Mouse (Mus musculus) ES-Bruce4 (cell line): ENCODE data around the gene Sntg2. TPM values are rescaled to one million over a fixed set of nuclear protein-coding genes. Genes with fewer than 3 reads are reported as not detected.

Experiments used
- H3K27ac ChIP-seq: 2 replicates; pipeline ENCODE4 v1.5.1; 2012; ENCODE audit warnings: low read length, inconsistent platforms; ENCODE audit not compliant: insufficient read depth
- H3K27me3 ChIP-seq: 2 replicates; pipeline ENCODE4 v1.6.1; 2012; ENCODE audit warnings: mild to moderate bottlenecking, low read length, inconsistent platforms; ENCODE audit not compliant: control insufficient read depth, poor library complexity, insufficient read depth, severe bottlenecking
- H3K36me3 ChIP-seq: 2 replicates; pipeline ENCODE4 v1.6.1; 2012; ENCODE audit warnings: inconsistent platforms, mild to moderate bottlenecking, low read length, moderate library complexity; ENCODE audit not compliant: control insufficient read depth, poor library complexity, insufficient read depth, severe bottlenecking
- H3K4me1 ChIP-seq: one replicate; pipeline ENCODE4 v1.8.1; 2011; ENCODE audit warnings: low read length; ENCODE audit not compliant: control insufficient read depth, insufficient read depth
- H3K4me3 ChIP-seq: 2 replicates; pipeline ENCODE4 v1.5.1; 2011; ENCODE audit warnings: low read depth, mild to moderate bottlenecking, low read length
- H3K9ac ChIP-seq: 2 replicates; pipeline ENCODE4 v1.6.1; 2012; ENCODE audit warnings: low read depth, mild to moderate bottlenecking, inconsistent platforms; ENCODE audit not compliant: poor library complexity, severe bottlenecking
- H3K9me3 ChIP-seq: replicated peaks from 2 replicates; pipeline ENCODE4 v1.6.1; 2012; ENCODE audit warnings: mild to moderate bottlenecking, low read length, inconsistent platforms; ENCODE audit not compliant: control insufficient read depth, poor library complexity, insufficient read depth, severe bottlenecking
- CTCF ChIP-seq: IDR thresholded peaks from one replicate; pipeline ENCODE4 v1.8.1; 2011; ENCODE audit warnings: low read depth, low read length
- EP300 ChIP-seq: IDR thresholded peaks from 2 replicates; pipeline ENCODE4 v1.6.1; 2011; ENCODE audit warnings: low read depth, low read length; ENCODE audit not compliant: insufficient read depth
- POLR2A ChIP-seq: IDR thresholded peaks from one replicate; pipeline ENCODE4 v1.8.1; 2011; ENCODE audit warnings: low read length; ENCODE audit not compliant: insufficient read depth
- polyA plus RNA-seq: library from polyadenylated mRNA; stranded (reverse); fragments of >200 nt; gene quantifications from 2 replicates; pipeline ENCODE4 v1.2.4, GENCODE M21; 2011; ENCODE audit warnings: low read depth; ENCODE audit not compliant: missing spikeins, insufficient read depth, insufficient read length

Gene Sntg2
- polyA plus RNA-seq, 1 experiment, result 1.2 TPM

DNA sequence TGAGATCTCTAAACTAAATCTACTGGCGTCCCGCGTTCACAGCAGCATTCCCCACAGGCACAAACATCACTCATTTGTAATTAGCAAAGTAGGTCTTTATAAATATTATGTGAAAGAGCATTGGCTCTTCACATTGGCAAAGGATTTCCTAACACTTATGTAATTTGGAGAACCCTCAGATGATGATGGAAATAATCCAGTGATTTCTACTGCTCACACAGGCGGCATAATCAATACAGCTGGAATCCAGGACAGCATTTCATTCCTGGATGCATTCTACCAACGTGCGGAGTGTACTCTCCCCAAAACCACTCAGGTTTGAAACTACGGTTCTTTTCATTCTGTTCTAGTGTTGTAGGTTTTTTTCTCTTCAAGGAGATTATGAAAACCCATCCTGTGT lies 172.6 kb downstream of the Sntg2 start:
- Histone ChIP-seq H3K9me3 (no peaks in the 10 kb centered on the region), H3K27ac (no peak overlapping the region), H3K4me3 (no peak overlapping the region), H3K36me3 (no peaks in the 10 kb centered on the region), H3K4me1 (no peaks in the 10 kb centered on the region), H3K27me3 (no peaks in the 10 kb centered on the region), H3K9ac (no peak overlapping the region)
- TF ChIP-seq CTCF, result no peak
- no peak for TF ChIP-seq POLR2A
- no peak for TF ChIP-seq EP300

DNA sequence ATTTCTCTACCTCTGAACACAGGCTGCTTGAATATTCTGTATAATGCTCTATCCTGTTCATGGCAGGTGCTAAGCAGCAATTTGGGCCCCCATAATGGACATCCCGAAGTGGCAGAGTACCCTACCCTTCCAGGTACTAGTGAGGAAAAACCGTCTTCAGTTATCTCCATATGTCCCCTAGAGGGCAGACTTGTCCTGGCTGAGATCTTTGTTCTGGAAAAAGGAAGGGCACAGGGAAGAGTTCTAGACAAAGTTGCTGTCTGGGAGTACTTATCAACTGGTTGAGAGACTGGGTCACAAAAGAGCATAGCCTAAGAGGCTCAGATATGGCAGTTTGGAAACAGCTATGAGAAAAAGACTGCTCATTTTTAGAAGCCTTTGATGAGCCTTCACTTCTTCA lies 173.4 kb downstream of the Sntg2 start:
- H3K27me3 ChIP-seq, result no peaks in the 10 kb centered on the region
- no peak for TF ChIP-seq POLR2A
- TF ChIP-seq EP300, result no peak
- no peak for TF ChIP-seq CTCF
- no peaks in the 10 kb centered on the region for H3K9me3 ChIP-seq
- H3K27ac ChIP-seq, result no peak overlapping the region
- no peaks in the 10 kb centered on the region for H3K4me1 ChIP-seq
- no peaks in the 10 kb centered on the region for H3K36me3 ChIP-seq
- no peak overlapping the region for H3K9ac ChIP-seq
- H3K4me3 ChIP-seq, result no peak overlapping the region

DNA sequence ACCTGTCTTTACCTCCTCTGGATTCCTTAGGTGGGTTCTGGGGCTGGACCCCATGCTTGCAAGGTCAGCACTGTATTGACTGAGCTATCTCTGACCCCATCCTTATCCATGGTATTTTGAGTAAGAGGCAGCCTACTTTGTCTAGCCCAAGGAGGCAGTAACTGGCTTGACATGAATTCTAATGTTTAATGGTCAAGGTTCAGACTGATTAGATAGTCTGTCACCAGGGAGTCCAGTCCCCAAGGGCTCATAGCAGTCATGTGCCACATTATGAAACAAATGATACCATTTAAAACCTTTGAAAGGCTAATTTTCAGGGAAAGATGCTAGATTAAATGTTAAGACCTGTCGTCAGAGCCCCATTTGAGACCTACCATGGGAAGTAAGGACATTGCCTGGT lies 174.9 kb downstream of the Sntg2 start:
- Histone ChIP-seq H3K36me3 (no peaks in the 10 kb centered on the region), H3K4me3 (no peak overlapping the region), H3K4me1 (no peaks in the 10 kb centered on the region), H3K9ac (no peak overlapping the region), H3K9me3 (no peaks in the 10 kb centered on the region), H3K27me3 (no peaks in the 10 kb centered on the region), H3K27ac (no peak overlapping the region)
- TF ChIP-seq CTCF, result no peak
- TF ChIP-seq POLR2A, result no peak
- TF ChIP-seq EP300, result no peak

DNA sequence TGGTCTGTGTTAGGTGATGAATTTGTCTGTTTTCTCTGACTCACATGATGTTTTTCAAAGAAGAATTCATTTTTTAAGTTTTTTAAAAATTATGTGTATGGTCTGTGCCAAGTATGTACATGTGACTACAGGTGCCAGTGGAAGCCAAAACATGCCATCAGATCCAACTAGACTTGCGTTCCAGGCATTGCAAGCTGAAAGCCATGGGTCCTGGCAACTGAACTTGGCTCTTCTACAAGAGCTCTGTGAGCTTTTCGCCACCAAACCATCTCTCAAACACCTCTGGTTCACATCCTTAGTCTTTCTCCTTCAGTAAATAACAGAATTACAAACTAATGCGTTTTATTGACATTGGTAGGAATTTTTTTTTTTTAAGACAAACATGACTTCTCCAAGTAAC lies 191.5 kb downstream of the Sntg2 start:
- no peak overlapping the region for H3K4me3 ChIP-seq
- no peak overlapping the region for H3K9ac ChIP-seq
- H3K9me3 ChIP-seq, result no peaks in the 10 kb centered on the region
- no peak overlapping the region for H3K27ac ChIP-seq
- no peak for TF ChIP-seq POLR2A
- no peak for TF ChIP-seq CTCF
- no peak for TF ChIP-seq EP300
- H3K27me3 ChIP-seq, result no peaks in the 10 kb centered on the region; the same call in none of the 2 replicates
- H3K4me1 ChIP-seq, result no peaks in the 10 kb centered on the region
- no peaks in the 10 kb centered on the region for H3K36me3 ChIP-seq

DNA sequence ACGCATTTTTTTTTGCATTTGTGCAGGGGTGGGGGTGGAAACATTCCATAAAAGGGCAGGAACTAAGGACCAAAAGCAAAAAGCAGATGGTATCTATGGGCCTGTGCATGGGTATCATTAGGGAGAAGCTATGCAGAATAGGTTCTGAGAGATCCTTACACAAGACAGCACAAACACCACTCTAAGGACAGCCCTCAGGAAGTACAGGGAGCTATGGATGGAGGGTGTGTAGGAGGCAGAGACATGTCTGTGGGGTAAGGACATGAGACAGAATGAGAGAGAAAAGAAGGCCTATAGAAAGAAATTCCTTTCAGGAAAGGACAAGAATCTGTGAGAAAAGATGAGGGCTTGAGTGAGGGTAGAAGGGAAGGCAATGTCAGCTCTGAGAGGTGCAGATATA lies 193.6 kb downstream of the Sntg2 start:
- Histone ChIP-seq H3K36me3 (no peaks in the 10 kb centered on the region), H3K9ac (no peak overlapping the region), H3K4me3 (no peak overlapping the region), H3K9me3 (no peaks in the 10 kb centered on the region), H3K27ac (no peak overlapping the region), H3K27me3 (no peaks in the 10 kb centered on the region; the same call in 1 of the 2 replicates), H3K4me1 (no peaks in the 10 kb centered on the region)
- TF ChIP-seq CTCF (no peak), EP300 (no peak), POLR2A (no peak)

DNA sequence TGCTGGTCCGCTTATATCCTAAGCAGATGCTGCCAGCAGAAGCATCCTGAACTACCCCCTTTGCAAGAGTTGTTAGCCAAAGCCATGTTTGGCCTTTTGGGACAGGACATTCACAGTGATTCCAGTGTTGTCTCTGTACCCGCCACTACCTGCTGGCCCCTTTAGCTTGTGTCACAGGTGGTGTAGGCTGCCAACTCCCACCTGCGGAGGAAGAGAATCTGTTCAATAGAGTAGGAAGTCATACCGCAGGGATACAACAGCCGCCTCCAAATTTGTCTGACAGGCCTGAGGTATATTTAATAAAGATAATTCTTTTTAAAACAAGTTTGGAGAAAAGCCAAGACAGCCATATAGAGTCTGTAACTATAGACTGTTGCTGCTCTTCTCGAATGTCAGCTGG lies 195.2 kb downstream of the Sntg2 start:
- Histone ChIP-seq H3K9ac (no peak overlapping the region), H3K36me3 (no peaks in the 10 kb centered on the region), H3K27me3 (no peaks in the 10 kb centered on the region; the same call in 1 of the 2 replicates), H3K4me3 (no peak overlapping the region), H3K4me1 (no peaks in the 10 kb centered on the region), H3K9me3 (no peaks in the 10 kb centered on the region), H3K27ac (no peak overlapping the region)
- no peak for TF ChIP-seq EP300
- TF ChIP-seq CTCF, result no peak
- TF ChIP-seq POLR2A, result no peak
